Mouse (Mus musculus): ENCODE measurements around the gene Psmc3.

- peak; percentile 34; the same call in 1 of the 2 replicates for TF ChIP-seq POLR2A (IDR thresholded peaks at IDR 0.05; ENCODE audit: insufficient read depth, low read depth, low read length)
- peak; percentile 99 for TF ChIP-seq EP300 (IDR thresholded peaks at IDR 0.05; ENCODE audit: insufficient read depth, low read depth, low read length)
- TF ChIP-seq CTCF (IDR thresholded peaks at IDR 0.05): no peak; the same call in 1 of the 2 replicates
These were observed 61.2 kb downstream of the Psmc3 start for GRCm38 (mm10) chr2:91114781-91115577.
